Mouse (Mus musculus) small intestine, adult 2 months (tissue): ENCODE measurements around the gene Col4a2.

Source experiments
- CTCF ChIP-seq: fragments of 200-500 bp; IDR thresholded peaks from 2 replicates; pipeline ENCODE4 v1.5.1; 2012; ENCODE audit warnings: low read depth, mild to moderate bottlenecking, control low read depth, inconsistent platforms, low read length, moderate library complexity, mixed read lengths; ENCODE audit not compliant: insufficient replicate concordance, insufficient read length; ENCODE audit errors: extremely low read depth
- POLR2A ChIP-seq: fragments of 200-500 bp; IDR thresholded peaks from 2 replicates; pipeline ENCODE4 v1.6.1; 2012; ENCODE audit warnings: low read depth, mild to moderate bottlenecking, control low read depth, inconsistent platforms, low read length, moderate library complexity

GRCm38 (mm10) chr8:11285437-11285836 lies 27.2 kb upstream of the Col4a2 start:
- TF ChIP-seq CTCF = no peak
- TF ChIP-seq POLR2A = no peak
